Mouse (Mus musculus) ovary, adult 10 weeks (tissue): ENCODE results near the gene Phkg2. TPM values are rescaled to one million over a fixed set of nuclear protein-coding genes. Genes with fewer than 3 reads are reported as not detected.

Experiments used
- polyA plus RNA-seq: library from polyadenylated mRNA; stranded (reverse); fragments of 350-450 nt; fragmentation: Illumina TruSeq; extraction: RNeasy Lipid Tissue Mini Kit (QIAGEN cat#74804); gene quantifications from one replicate; pipeline ENCODE4 v1.2.3, GENCODE M21; 2014

Phkg2 gene
- 7.7 TPM for polyA plus RNA-seq

DNA sequence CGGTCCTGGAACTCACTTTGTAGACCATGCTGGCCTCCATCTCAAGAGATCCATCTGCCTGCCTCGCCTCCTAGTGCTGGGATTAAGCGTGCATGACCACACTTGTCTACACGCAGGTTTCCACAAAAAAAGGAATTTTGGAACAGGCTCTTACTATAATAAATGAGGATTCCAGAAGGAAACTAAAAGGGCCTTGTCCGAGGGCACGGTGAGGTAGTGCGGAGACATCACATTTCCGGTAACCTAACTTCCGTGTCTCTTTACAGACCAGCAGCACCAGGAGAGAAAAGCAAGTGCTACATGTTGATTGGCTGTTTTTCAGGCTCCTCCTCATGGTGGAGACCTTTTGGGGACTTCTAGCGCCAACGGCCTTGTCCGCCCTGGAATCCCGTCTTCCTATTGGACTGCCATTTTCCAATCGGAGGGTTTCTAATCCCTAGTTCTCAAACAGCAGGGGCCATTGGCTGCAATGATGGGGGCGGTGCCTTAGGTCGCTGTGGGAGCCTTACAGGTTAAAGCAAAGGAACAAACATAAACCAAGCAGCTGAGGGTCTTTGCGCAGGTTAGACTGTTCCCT is at the start of gene Phkg2:
Phkg2 (plus strand) TSS at position 446 of the 577 bp plus-strand sequence.

DNA sequence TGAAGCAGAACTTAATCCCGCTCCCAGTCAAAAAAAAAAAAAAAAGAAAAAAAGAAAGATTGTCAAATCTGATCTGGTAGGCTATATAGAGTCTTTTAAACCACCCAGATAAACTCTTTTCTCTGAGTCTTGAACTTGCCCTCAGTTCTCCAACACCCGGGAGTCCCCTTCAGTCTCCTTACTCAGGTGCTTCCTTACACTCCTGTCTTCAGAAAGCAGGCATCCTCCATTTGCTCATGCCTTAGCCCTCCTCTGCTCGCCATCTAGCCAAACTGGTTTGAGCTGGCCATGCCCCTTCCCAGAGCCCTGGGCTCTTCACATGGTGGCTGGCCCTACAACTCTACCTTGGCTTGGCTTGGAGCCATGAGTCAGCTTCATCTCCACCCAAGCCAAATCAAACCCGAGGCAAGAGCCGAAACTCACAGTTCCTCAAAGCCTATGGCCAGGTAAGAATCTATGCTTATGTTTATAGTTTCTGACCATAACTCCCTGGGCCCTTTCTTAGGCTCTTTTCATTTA is 11.7 kb upstream of the Phkg2 start, which contains the start of gene Tmem265:
Tmem265 (plus strand) TSS at position 51 of the 519 bp plus-strand sequence.

DNA sequence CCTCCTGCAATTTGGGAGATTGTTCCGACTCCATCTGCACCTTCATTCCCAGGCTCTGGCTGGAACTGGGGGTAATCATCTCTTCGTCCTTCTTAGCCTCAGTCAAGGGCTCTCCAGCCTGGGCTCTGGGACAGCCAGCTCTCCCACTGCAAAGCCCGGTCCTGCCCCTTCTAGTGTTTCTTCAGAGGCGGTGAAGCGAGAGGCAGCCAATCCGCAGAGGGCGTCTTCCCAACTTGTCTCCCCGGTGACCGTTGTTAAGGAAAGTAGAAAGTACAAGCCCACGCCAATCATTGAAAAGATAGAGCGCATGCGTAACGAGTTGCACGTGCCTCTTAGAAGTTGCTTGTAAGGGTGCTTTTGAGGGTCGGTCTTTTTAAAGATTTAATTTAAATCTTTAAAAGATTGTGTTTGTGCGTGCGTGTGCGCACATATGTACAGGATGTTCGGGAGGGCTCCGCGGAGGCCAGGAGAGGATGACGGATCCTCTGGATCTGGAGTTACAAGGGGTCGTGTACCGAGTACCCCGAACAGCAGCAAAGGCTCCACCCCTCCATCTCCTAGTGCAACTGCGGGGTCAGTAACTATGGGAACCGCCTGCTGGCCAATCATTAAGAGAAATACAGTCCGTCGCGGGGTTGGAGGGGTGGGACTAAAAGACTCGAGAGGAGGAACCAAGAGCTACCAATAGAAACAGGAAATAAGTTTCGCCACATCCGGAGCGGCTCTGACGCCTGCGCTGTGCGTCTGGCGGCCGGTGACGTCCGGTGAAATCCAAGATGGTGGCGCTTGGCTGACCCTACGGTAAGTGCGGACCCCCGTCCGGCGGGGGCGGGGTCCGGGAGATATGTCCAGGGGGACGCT is 15.1 kb downstream of the Phkg2 start, which contains the start of the genes Ccdc189 and Rnf40:
Ccdc189 (minus strand) TSS at position 585 of the 861 bp plus-strand sequence.
Rnf40 (plus strand) TSS at position 757 of the 861 bp plus-strand sequence.

DNA sequence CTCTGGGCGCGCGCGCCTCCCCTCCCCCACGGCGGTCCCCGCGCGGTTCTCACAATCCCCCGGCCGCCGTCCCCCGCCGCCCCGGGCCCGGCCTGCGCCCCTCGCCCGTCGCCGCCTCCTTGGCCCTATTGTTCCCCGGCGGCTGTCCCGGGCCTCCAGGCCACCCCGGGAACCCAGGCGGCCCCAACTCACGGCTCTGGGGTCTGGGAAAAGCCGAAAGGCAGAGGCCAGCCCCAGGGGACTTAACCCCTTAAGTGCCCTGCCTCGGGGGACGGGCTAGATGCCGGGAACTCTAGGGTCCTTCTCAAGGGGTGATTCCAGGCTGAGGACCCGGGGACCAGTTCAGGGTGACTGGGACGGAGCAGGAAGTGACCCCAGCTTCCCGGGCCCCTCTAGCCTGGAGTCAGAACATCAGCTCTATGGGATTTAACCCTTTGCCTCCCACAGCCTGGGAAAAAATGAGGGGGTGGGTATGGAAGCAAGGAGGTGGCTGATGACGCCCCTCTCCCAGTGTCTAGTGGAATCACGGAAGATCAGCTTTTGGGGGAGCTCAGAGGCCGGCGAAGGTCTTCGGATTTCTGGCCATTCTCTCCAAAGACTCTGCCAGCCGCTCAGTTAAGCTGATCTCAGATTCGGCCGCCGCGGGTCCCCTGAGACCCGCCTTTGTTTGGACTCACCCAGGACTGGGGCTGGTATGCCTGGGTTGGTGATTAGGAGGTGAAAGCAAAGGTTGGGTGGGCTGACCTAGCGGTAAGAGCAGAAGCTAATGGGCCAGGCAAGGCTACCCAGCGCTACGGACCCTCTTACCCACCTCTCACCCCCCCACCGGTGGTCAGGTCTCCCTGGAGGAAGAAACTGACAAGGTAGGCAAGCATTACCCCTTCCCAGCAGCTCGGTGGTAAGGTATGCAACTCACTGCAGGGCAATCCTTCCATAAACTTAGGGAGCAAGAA is 42.0 kb downstream of the Phkg2 start, which contains the start of gene Zfp629:
Zfp629 (minus strand) TSS at position 907 of the 953 bp plus-strand sequence.

Other genes with a start within 250 kb of the Phkg2 start
- gene Zfp768, start 227.8 kb upstream of the Phkg2 start, polyA plus RNA-seq: 3.3 TPM
- gene Zfp747, start 197.3 kb upstream of the Phkg2 start, polyA plus RNA-seq: 3.6 TPM
- gene 9130019O22Rik, start 186.2 kb upstream of the Phkg2 start, polyA plus RNA-seq: 2.4 TPM
- gene E430018J23Rik, start 179.7 kb upstream of the Phkg2 start, polyA plus RNA-seq: 1.1 TPM
- 4.1 TPM for gene Zfp764, start 166.5 kb upstream of the Phkg2 start, polyA plus RNA-seq
- 0.86 TPM for gene Zfp688, start 151.3 kb upstream of the Phkg2 start, polyA plus RNA-seq
- gene Zfp689, start 124.2 kb upstream of the Phkg2 start, polyA plus RNA-seq: 3.1 TPM
- gene Prr14, start 113.7 kb upstream of the Phkg2 start, polyA plus RNA-seq: 18.0 TPM
- 7.7 TPM for gene Fbrs, start 94.1 kb upstream of the Phkg2 start, polyA plus RNA-seq
- gene Srcap, start 61.4 kb upstream of the Phkg2 start, polyA plus RNA-seq: 11.4 TPM
- 6.7 TPM for gene Gm42715, start 53.8 kb upstream of the Phkg2 start, polyA plus RNA-seq
- gene Tmem265, start 11.9 kb upstream of the Phkg2 start, polyA plus RNA-seq: not detected
- gene Ccdc189, start 15.3 kb downstream of the Phkg2 start, polyA plus RNA-seq: not detected
- gene Rnf40, start 15.4 kb downstream of the Phkg2 start, polyA plus RNA-seq: 2.9 TPM
- 11.5 TPM for gene Zfp629, start 42.5 kb downstream of the Phkg2 start, polyA plus RNA-seq
- gene Bcl7c, start 135.6 kb downstream of the Phkg2 start, polyA plus RNA-seq: 6.5 TPM
- 2.4 TPM for gene Ctf1, start 139.4 kb downstream of the Phkg2 start, polyA plus RNA-seq
- gene Ctf2, start 158.8 kb downstream of the Phkg2 start, polyA plus RNA-seq: not detected
- 0.66 TPM for gene Fbxl19, start 171.2 kb downstream of the Phkg2 start, polyA plus RNA-seq
- gene Orai3, start 196.5 kb downstream of the Phkg2 start, polyA plus RNA-seq: 2.7 TPM
- 6.6 TPM for gene Setd1a, start 203.3 kb downstream of the Phkg2 start, polyA plus RNA-seq
- not detected for gene Gm49388, start 212.3 kb downstream of the Phkg2 start, polyA plus RNA-seq
- 8.1 TPM for gene Hsd3b7, start 227.3 kb downstream of the Phkg2 start, polyA plus RNA-seq